ENCODE assay signal across 10 mouse cellular contexts in genomic region chr17:50020211-50021001, GRCm38 (mm10).
A peak's percentile ranks its signal among the peaks of the same experiment; 100 is the strongest.
DNase-seq lines count a peak whose midpoint lies in the region; ATAC-seq lines count a peak whose summit lies in the region.
"Had no signal": no experiment of that assay in that cellular context is flagged by ENCODE, and none has a peak within 500 bp of the region (broad histone marks: within the 10 kb centered on the region; RNA-seq: fewer than 3 reads in every experiment).

No protein-coding gene starts in this region.

- H3K9me3 ChIP-seq in heart, embryonic 13.5 days, result no peaks in the 10 kb centered on the region
- H3K9me3 ChIP-seq in megakaryocyte, embryonic 14.5 days, result no peaks in the 10 kb centered on the region
- H3K9me3 ChIP-seq in stomach, embryonic 16.5 days (replicated peaks; ENCODE audit: control insufficient read depth, low read length), result no peaks in the 10 kb centered on the region
- H3K9me3 ChIP-seq: embryonic facial prominence, embryonic 15.5 days had no signal

- DNase-seq in frontal cortex, postnatal 25 days (ENCODE audit: low spot score in 2 of 2), result no peak
- peak; percentile 4 for DNase-seq in 416B (ENCODE audit: low read depth)
- DNase-seq in cerebellum, adult 9-11 months, result peak; percentile 76
- DNase-seq in urinary bladder, postnatal 4 days (ENCODE audit: low spot score in 2 of 2), result no peak

- peaks cover 13% of the 10 kb centered on the region for H3K4me1 ChIP-seq in heart, embryonic 13.5 days
- H3K4me1 ChIP-seq in megakaryocyte, embryonic 14.5 days, result peaks cover 17% of the 10 kb centered on the region; the same call in 1 of the 2 replicates
- peaks cover 4% of the 10 kb centered on the region; the same call in 1 of the 2 replicates for H3K4me1 ChIP-seq in stomach, embryonic 16.5 days (ENCODE audit: control insufficient read depth, insufficient read depth, low read length)

- peak overlapping the region; percentile 50 for H3K9ac ChIP-seq in heart, embryonic 13.5 days
- no peak overlapping the region for H3K9ac ChIP-seq in stomach, embryonic 16.5 days (ENCODE audit: low read length)
- H3K9ac ChIP-seq: embryonic facial prominence, embryonic 15.5 days had no signal

- WGBS in heart, embryonic 13.5 days, result 62% methylated on average over 16 of the region's 16 CpGs
- 54% methylated on average over 16 of the region's 16 CpGs for WGBS in stomach, embryonic 16.5 days

- H3K27ac ChIP-seq in heart, embryonic 13.5 days (replicated peaks), result peak overlapping the region; percentile 48; the same call in 1 of the 2 replicates
- no peak overlapping the region for H3K27ac ChIP-seq in stomach, embryonic 16.5 days (ENCODE audit: low read length)
- H3K27ac ChIP-seq: embryonic facial prominence, embryonic 15.5 days; macrophage had no signal

- H3K36me3 ChIP-seq in heart, embryonic 13.5 days, result no peaks in the 10 kb centered on the region
- H3K36me3 ChIP-seq in megakaryocyte, embryonic 14.5 days (replicated peaks; ENCODE audit: low read length), result no peaks in the 10 kb centered on the region
- H3K36me3 ChIP-seq in stomach, embryonic 16.5 days (ENCODE audit: control insufficient read depth, insufficient read depth, low read length), result no peaks in the 10 kb centered on the region
- H3K36me3 ChIP-seq: embryonic facial prominence, embryonic 15.5 days had no signal

- H3K4me3 ChIP-seq in heart, embryonic 13.5 days, result no peak overlapping the region
- H3K4me3 ChIP-seq in megakaryocyte, embryonic 14.5 days (replicated peaks), result peak overlapping the region; percentile 81
- no peak overlapping the region for H3K4me3 ChIP-seq in stomach, embryonic 16.5 days (replicated peaks; ENCODE audit: low read length)
- H3K4me3 ChIP-seq: embryonic facial prominence, embryonic 15.5 days had no signal

- ATAC-seq in frontal cortex, adult (ENCODE audit: low TSS enrichment), result peak; percentile 32; the same call in 1 of the 2 replicates
- no peak for ATAC-seq in heart, embryonic 13.5 days (ENCODE audit: extremely low read depth, insufficient number of reproducible peaks, low FRiP score, low TSS enrichment)
- ATAC-seq in stomach, embryonic 16.5 days (ENCODE audit: insufficient read depth, low FRiP score), result peak; percentile 69

- H3K4me2 ChIP-seq in heart, embryonic 13.5 days, result no peak overlapping the region
- no peak overlapping the region for H3K4me2 ChIP-seq in stomach, embryonic 16.5 days (ENCODE audit: low read depth, low read length)
- H3K4me2 ChIP-seq: embryonic facial prominence, embryonic 15.5 days had no signal

- H3K27me3 ChIP-seq in heart, embryonic 13.5 days (replicated peaks), result no peaks in the 10 kb centered on the region
- no peaks in the 10 kb centered on the region for H3K27me3 ChIP-seq in megakaryocyte, embryonic 14.5 days (replicated peaks)
- H3K27me3 ChIP-seq in stomach, embryonic 16.5 days (ENCODE audit: control insufficient read depth, insufficient read depth, low read length), result no peaks in the 10 kb centered on the region
- H3K27me3 ChIP-seq: embryonic facial prominence, embryonic 15.5 days had no signal

Comparison
In these comparisons a context has a peak if more than half of its experiments do, and no peak if none do; other contexts are left out.
1. DNase-seq: peak in 416B (single experiment) and cerebellum, adult 9-11 months (single experiment); none in frontal cortex, postnatal 25 days (0 of 2) and urinary bladder, postnatal 4 days (0 of 2).